Mouse (Mus musculus) erythroblast, embryonic 14.5 days (primary cell): Measurements from ENCODE around the gene Baiap3.

Experiments used
- GATA1 ChIP-seq: IDR thresholded peaks from 2 replicates; pipeline ENCODE4 v1.6.1; 2012; ENCODE audit warnings: low read length, inconsistent platforms, mixed read lengths
- TAL1 ChIP-seq: IDR thresholded peaks from 3 replicates; pipeline ENCODE4 v1.6.1; 2012; ENCODE audit warnings: low read length, inconsistent platforms, mixed read lengths

GRCm38 (mm10) chr17:25210680-25211466 is 45.3 kb downstream of the Baiap3 start:
- TF ChIP-seq GATA1 (no peak), TAL1 (no peak)
